Mouse (Mus musculus) intestine, postnatal 0 days (tissue): ENCODE measurements around the gene Thoc6. TPM values are rescaled to one million over a fixed set of nuclear protein-coding genes. Genes with fewer than 3 reads are reported as not detected.
A peak's percentile ranks its signal among the peaks of the same experiment; 100 is the strongest.

Experiments
- ATAC-seq: fragments of 200-750 bp; cut with Nextera tagmentation; 2 replicates; pipeline ENCODE4 v1.8.0; 2017; ENCODE audit warnings: mild to moderate bottlenecking, moderate TSS enrichment, moderate library complexity
- H3K27ac ChIP-seq: fragments of 300-500 bp; sonication (generic); 2 replicates; pipeline ENCODE4 v1.5.1; 2014; ENCODE audit warnings: mild to moderate bottlenecking, low read depth, low read length, moderate library complexity
- H3K27me3 ChIP-seq: fragments of 300-500 bp; sonication (generic); replicated peaks from 2 replicates; pipeline ENCODE4 v1.6.1; 2014; ENCODE audit warnings: low read length, mixed read lengths; ENCODE audit not compliant: control insufficient read depth, insufficient read depth
- H3K36me3 ChIP-seq: fragments of 300-500 bp; sonication (generic); 2 replicates; pipeline ENCODE4 v1.6.1; 2014; ENCODE audit warnings: mild to moderate bottlenecking, moderate library complexity; ENCODE audit not compliant: control insufficient read depth, insufficient read depth
- H3K4me1 ChIP-seq: fragments of 300-500 bp; sonication (generic); replicated peaks from 2 replicates; pipeline ENCODE4 v1.6.1; 2014; ENCODE audit warnings: antibody characterized with exemption, low read length, mixed read lengths; ENCODE audit not compliant: control insufficient read depth, insufficient read depth
- H3K4me2 ChIP-seq: fragments of 300-500 bp; sonication (generic); replicated peaks from 2 replicates; pipeline ENCODE4 v1.6.1; 2014; ENCODE audit warnings: low read depth, mild to moderate bottlenecking, moderate library complexity
- H3K4me3 ChIP-seq: fragments of 300-500 bp; sonication (generic); 2 replicates; pipeline ENCODE4 v1.5.1; 2014; ENCODE audit warnings: low read depth, low read length
- H3K9ac ChIP-seq: fragments of 300-500 bp; sonication (generic); 2 replicates; pipeline ENCODE4 v1.6.1; 2014; ENCODE audit warnings: mild to moderate bottlenecking, low read depth, low read length
- H3K9me3 ChIP-seq: fragments of 300-500 bp; sonication (generic); 2 replicates; pipeline ENCODE4 v1.6.1; 2016; ENCODE audit warnings: mixed run types; ENCODE audit not compliant: control insufficient read depth
- CTCF ChIP-seq: sonication (generic); IDR thresholded peaks from 2 replicates; pipeline ENCODE4 v1.5.1; 2016; ENCODE audit warnings: low read depth, mild to moderate bottlenecking, control low read depth, antibody characterized with exemption, moderate library complexity
- WGBS: fragments of 180-500 bp; shearing (Covaris S2); extraction: QIAGEN DNeasy Blood & Tissue Kit; methylation state at CpG from one replicate; pipeline ENCODE4 v1.1.7; 2014; 5-methylcytosine and 5-hydroxymethylcytosine counted together
- polyA plus RNA-seq: library from polyadenylated mRNA; unstranded; fragments of >200 nt; fragmentation: Nextera tagmentation; extraction: Ambion mirVana; gene quantifications from 2 replicates; pipeline ENCODE4 v1.2.1, GENCODE M21; 2015

The Thoc6 gene
- polyA plus RNA-seq, 1 experiment from 2014 or later: 15.5 TPM

DNA sequence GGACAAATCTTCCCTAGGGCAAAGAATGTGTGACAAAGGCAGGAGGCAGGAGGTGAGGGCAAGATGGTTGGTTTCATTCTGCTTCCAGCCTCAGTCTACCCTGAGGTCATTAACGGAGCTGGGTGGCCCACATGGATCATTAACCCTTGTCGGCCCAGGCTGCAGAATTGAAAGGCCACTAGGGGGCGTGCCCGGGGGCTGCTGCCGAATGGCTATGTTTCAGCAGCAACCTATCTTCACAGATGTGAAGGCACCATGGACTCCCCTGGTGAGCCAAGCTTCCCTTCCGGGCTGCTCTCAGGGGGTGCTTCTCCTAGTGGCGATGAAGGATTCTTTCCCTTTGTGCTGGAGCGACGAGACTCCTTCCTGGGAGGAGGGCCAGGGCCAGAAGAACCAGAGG lies 12.2 kb downstream of the Thoc6 start:
- Histone ChIP-seq H3K4me3 (peak overlapping the region; percentile 55; the same call in 1 of the 2 replicates), H3K27ac (no peak overlapping the region), H3K9ac (no peak overlapping the region), H3K9me3 (no peaks in the 10 kb centered on the region), H3K27me3 (peaks cover 4% of the 10 kb centered on the region; the same call in 1 of the 2 replicates), H3K36me3 (peaks cover 12% of the 10 kb centered on the region; the same call in 1 of the 2 replicates), H3K4me1 (no peaks in the 10 kb centered on the region), H3K4me2 (peak overlapping the region; percentile 80)
- no peak for ATAC-seq
- 4% methylated on average over 9 of the region's 9 CpGs for WGBS
- TF ChIP-seq CTCF: peak; percentile 68

GRCm38 (mm10) chr17:23660876-23661200 lies 12.8 kb downstream of the Thoc6 start:
- Histone ChIP-seq H3K4me1 (no peaks in the 10 kb centered on the region), H3K4me3 (peak overlapping the region; percentile 55), H3K4me2 (peak overlapping the region; percentile 80), H3K9me3 (no peaks in the 10 kb centered on the region), H3K27ac (no peak overlapping the region), H3K36me3 (peaks cover 7% of the 10 kb centered on the region; the same call in 1 of the 2 replicates), H3K27me3 (peaks cover 4% of the 10 kb centered on the region; the same call in 1 of the 2 replicates), H3K9ac (peak overlapping the region; percentile 45)
- TF ChIP-seq CTCF: no peak
- ATAC-seq: peak; percentile 49
- 4% methylated on average over 14 of the region's 14 CpGs for WGBS

- Histone ChIP-seq H3K4me3 (peak within 1 kb of the TSS; percentile 55), H3K4me2 (peak within 1 kb of the TSS; percentile 80), H3K4me1 (no peaks in the 10 kb centered on the region), H3K9ac (peak within 1 kb of the TSS; percentile 45), H3K36me3 (peaks cover 1% of the 10 kb centered on the region; the same call in 1 of the 2 replicates), H3K27ac (no peak within 1 kb of the TSS), H3K27me3 (peaks cover 4% of the 10 kb centered on the region; the same call in 1 of the 2 replicates), H3K9me3 (no peaks in the 10 kb centered on the region)
- WGBS: 3% methylated on average over 27 of the region's 27 CpGs
- ATAC-seq: peak; percentile 70
- TF ChIP-seq CTCF: peak; percentile 94
Observed at GRCm38 (mm10) chr17:23660117-23660875, 13.4 kb downstream of the Thoc6 start, which contains the start of gene Bicdl2. Gene Bicdl2 (plus strand): TSS chr17:23660506.

DNA sequence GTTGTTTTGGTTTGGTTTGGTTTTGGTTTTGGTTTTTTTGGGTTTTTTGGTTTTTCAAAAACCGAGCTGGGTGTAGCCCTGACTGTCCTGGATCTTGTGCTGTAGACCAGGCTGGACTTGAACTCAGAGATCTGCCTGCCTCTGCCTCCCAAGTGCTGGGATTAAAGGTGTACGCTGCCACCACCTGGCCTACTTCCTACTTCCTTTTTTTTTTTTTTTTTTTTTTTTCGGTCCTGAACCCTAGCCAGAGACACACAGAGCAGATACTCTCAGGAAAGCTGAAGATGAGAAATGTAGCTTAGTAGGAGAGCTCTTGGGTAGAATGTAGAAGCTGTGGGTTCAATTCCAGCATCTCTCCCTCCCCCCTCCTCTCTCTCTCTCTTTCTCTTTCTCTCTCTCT lies 15.2 kb downstream of the Thoc6 start:
- Histone ChIP-seq H3K27me3 (peaks cover 4% of the 10 kb centered on the region; the same call in 1 of the 2 replicates), H3K4me3 (no peak overlapping the region), H3K27ac (no peak overlapping the region), H3K9ac (no peak overlapping the region), H3K4me2 (no peak overlapping the region), H3K36me3 (no peaks in the 10 kb centered on the region), H3K4me1 (no peaks in the 10 kb centered on the region), H3K9me3 (no peaks in the 10 kb centered on the region)
- TF ChIP-seq CTCF: no peak
- WGBS: 91% methylated on average over 3 of the region's 3 CpGs
- ATAC-seq: no peak

- Histone ChIP-seq H3K9me3 (no peaks in the 10 kb centered on the region), H3K9ac (no peak overlapping the region), H3K4me1 (no peaks in the 10 kb centered on the region), H3K4me2 (no peak overlapping the region), H3K36me3 (no peaks in the 10 kb centered on the region), H3K4me3 (no peak overlapping the region), H3K27ac (no peak overlapping the region), H3K27me3 (no peaks in the 10 kb centered on the region)
- no peak for TF ChIP-seq CTCF
- 64% methylated on average over 2 of the region's 2 CpGs for WGBS
- no peak for ATAC-seq
Observed at GRCm38 (mm10) chr17:23654410-23654809, 19.3 kb downstream of the Thoc6 start.

- no peak overlapping the region for H3K9ac ChIP-seq
- H3K9me3 ChIP-seq: no peaks in the 10 kb centered on the region
- no peaks in the 10 kb centered on the region for H3K36me3 ChIP-seq
- TF ChIP-seq CTCF: no peak
- H3K27me3 ChIP-seq: no peaks in the 10 kb centered on the region
- WGBS: 38% methylated on average over 6 of the region's 6 CpGs
- no peak overlapping the region for H3K27ac ChIP-seq
- H3K4me3 ChIP-seq: no peak overlapping the region
- H3K4me2 ChIP-seq: no peak overlapping the region
- ATAC-seq: no peak
- no peaks in the 10 kb centered on the region for H3K4me1 ChIP-seq
Observed at GRCm38 (mm10) chr17:23654001-23654400, 19.7 kb downstream of the Thoc6 start.
